Mouse (Mus musculus): Measurements from ENCODE around the gene S1pr2. TPM values are rescaled to one million over a fixed set of nuclear protein-coding genes. Genes with fewer than 3 reads are reported as not detected.

The S1pr2 gene
- 34.0 and 36.2 TPM in 2 replicates for polyA plus RNA-seq (2011; ENCODE audit: insufficient read length, low read depth, missing spikeins)

DNA sequence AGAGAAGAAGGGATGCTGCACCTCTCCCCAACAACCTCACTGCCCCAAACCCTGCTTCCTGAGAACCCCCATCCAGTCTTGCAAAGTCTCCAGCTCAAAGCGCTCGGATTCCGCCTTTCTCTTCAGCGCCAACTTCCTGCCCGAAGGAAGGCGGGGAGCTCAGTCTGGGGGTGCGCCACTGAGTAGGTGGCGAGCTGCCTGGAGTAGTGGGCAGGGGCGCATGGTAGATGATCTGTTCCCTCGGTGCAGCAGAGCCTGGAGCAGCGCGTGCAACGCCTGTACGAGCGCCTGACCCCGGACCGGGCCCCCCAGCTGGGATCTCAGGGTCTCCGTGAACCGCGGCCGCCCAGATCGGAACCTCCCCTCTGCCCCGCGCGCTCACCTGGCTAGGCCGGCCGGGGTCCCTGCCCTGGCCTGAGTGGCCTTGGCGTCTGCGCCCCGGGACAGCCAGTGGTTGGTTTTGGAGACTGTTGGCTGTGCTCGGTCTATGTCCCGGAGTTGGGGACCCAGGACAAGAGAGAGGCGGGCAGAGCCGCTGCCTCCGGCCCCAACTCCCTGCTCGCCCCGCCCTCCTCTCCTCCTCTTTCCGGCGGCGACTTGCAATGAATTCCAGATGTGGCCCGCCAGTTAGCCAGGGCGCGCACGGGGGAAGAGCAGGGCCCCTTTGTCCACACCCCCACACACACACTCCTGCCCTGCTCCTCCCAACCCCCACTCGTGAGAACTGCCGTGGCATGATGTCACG is at the start of gene S1pr2:
Gene S1pr2, minus strand, starts transcription at position 566 of the 745 bp plus-strand sequence.
- peak within 1 kb of the TSS; percentile 81 for H3K4me3 ChIP-seq (ENCODE audit: insufficient read depth, low read length)
- H3K4me1 ChIP-seq (ENCODE audit: control insufficient read depth, insufficient read depth, low read length), result peaks cover 12% of the 10 kb centered on the region
- TF ChIP-seq CTCF (IDR thresholded peaks at IDR 0.05; ENCODE audit: borderline replicate concordance, insufficient read depth, low read length), result no peak
- peak; percentile 91 for TF ChIP-seq POLR2A (IDR thresholded peaks at IDR 0.05; ENCODE audit: low read depth, low read length)
- H3K27ac ChIP-seq (ENCODE audit: insufficient read depth, low read length), result peak within 1 kb of the TSS; percentile 93

DNA sequence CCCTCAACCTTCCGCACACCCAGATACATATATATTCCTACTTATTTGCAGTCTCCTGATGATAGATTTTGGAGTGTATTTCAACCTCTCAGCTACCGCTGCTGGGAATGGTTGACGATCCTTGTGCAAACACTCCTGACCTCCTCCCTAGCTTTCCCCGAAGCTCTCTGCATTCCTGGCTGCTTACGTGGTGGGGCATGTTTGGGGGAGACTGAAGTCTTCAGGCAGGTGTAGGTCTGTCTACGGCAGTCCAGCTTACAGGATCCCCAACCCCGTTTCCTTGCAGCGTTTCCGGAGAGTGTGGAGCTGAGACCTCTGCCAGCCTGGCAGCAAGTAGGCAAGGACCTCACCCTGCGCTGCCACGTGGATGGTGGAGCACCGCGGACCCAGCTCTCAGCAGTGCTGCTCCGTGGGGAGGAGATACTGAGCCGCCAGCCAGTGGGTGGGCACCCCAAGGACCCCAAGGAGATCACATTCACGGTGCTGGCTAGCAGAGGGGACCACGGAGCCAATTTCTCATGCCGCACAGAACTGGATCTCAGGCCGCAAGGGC is 48.8 kb upstream of the S1pr2 start:
- Histone ChIP-seq H3K4me1 (ENCODE audit: control insufficient read depth, insufficient read depth, low read length) (no peaks in the 10 kb centered on the region), H3K4me3 (ENCODE audit: insufficient read depth, low read length) (no peak overlapping the region), H3K27ac (ENCODE audit: insufficient read depth, low read length) (no peak overlapping the region)
- no peak for TF ChIP-seq CTCF (IDR thresholded peaks at IDR 0.05; ENCODE audit: borderline replicate concordance, insufficient read depth, low read length)
- no peak for TF ChIP-seq POLR2A (IDR thresholded peaks at IDR 0.05; ENCODE audit: low read depth, low read length)

DNA sequence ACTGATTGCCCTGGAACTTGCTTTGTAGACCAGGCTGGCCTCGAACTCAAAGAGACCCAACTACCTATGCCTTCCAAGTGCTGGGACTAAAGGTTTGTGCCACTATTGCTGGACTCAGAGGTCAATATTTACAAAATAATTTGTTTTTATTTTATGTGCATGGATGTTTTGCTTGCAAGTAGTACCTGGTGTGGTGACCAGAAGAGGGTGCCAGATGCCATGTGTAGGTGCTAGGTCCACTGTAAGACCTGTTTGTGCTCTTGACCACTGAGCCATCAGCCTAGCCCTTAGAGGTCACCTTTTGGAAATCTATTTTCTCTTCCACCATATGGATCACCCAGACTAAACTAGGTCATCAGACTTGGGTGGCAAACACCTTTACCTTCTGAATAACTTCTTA is 46.1 kb upstream of the S1pr2 start:
- H3K27ac ChIP-seq (ENCODE audit: insufficient read depth, low read length), result no peak overlapping the region
- H3K4me1 ChIP-seq (ENCODE audit: control insufficient read depth, insufficient read depth, low read length), result no peaks in the 10 kb centered on the region
- TF ChIP-seq POLR2A (IDR thresholded peaks at IDR 0.05; ENCODE audit: low read depth, low read length) (no peak), CTCF (IDR thresholded peaks at IDR 0.05; ENCODE audit: borderline replicate concordance, insufficient read depth, low read length) (no peak; the same call in 1 of the 2 replicates)
- no peak overlapping the region for H3K4me3 ChIP-seq (ENCODE audit: insufficient read depth, low read length)

DNA sequence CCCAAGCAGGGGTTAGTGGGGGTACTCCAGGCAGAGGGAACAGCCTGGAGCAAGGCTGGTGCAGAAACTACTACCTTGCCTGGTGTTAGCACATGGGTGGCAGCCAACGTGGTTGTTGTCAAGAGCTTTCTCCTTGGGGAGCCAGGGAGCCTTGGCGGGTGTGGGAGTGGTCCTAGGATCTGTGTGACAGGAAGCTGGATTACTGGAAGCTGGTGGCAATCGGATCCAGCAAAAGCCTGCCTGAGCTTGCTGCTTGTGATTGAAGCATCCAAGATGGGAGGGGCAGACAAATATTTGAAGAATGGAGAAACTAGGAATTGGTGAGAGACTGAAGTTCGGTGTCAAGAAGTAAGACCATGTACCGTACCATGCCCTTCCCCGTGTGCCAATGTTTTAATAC is 45.7 kb upstream of the S1pr2 start:
- no peaks in the 10 kb centered on the region for H3K4me1 ChIP-seq (ENCODE audit: control insufficient read depth, insufficient read depth, low read length)
- no peak for TF ChIP-seq CTCF (IDR thresholded peaks at IDR 0.05; ENCODE audit: borderline replicate concordance, insufficient read depth, low read length)
- TF ChIP-seq POLR2A (IDR thresholded peaks at IDR 0.05; ENCODE audit: low read depth, low read length), result no peak
- H3K4me3 ChIP-seq (ENCODE audit: insufficient read depth, low read length), result no peak overlapping the region
- H3K27ac ChIP-seq (ENCODE audit: insufficient read depth, low read length), result no peak overlapping the region

DNA sequence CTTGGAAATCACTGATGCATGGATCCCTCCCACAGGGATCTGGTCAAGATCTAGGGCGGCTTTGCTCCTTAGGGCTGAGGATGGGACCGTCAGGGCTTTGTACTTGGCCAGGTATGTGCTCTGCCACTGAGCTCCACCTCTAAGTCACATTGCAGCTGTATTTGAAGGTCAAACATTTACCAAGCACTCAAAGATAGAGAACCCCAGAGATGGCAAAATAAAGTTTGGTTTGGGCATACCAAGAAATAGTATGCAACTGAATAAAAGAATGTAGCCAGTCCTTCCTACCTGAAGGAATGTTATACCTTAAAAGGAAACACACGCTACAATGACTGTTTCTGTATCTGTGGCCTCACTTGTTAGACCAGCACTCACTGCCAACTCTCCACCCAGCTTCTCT is 44.8 kb upstream of the S1pr2 start:
- no peak overlapping the region for H3K27ac ChIP-seq (ENCODE audit: insufficient read depth, low read length)
- TF ChIP-seq POLR2A (IDR thresholded peaks at IDR 0.05; ENCODE audit: low read depth, low read length) (no peak), CTCF (IDR thresholded peaks at IDR 0.05; ENCODE audit: borderline replicate concordance, insufficient read depth, low read length) (no peak)
- no peak overlapping the region for H3K4me3 ChIP-seq (ENCODE audit: insufficient read depth, low read length)
- H3K4me1 ChIP-seq (ENCODE audit: control insufficient read depth, insufficient read depth, low read length), result no peaks in the 10 kb centered on the region

DNA sequence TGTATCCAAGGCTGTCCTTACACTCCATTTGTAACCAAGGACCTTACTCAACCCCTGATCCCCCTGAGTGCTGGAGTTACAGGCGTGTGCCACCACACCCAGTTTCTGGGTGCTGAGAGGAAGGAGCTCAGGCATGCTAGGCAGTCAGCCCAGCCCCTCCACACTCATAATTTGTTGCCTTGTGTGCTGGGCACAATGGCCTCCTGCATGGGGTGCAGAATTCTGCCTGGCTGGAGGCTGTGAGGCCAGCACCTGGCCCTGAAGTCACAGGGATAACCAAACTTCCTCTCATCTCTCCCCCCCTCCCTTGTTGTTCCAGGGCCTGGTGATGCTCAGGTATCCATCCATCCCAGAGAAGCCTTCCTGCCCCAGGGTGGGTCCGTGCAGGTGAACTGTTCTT is 42.0 kb upstream of the S1pr2 start:
- Histone ChIP-seq H3K4me3 (ENCODE audit: insufficient read depth, low read length) (no peak overlapping the region), H3K4me1 (ENCODE audit: control insufficient read depth, insufficient read depth, low read length) (no peaks in the 10 kb centered on the region), H3K27ac (ENCODE audit: insufficient read depth, low read length) (no peak overlapping the region)
- TF ChIP-seq CTCF (IDR thresholded peaks at IDR 0.05; ENCODE audit: borderline replicate concordance, insufficient read depth, low read length) (no peak), POLR2A (IDR thresholded peaks at IDR 0.05; ENCODE audit: low read depth, low read length) (no peak)

DNA sequence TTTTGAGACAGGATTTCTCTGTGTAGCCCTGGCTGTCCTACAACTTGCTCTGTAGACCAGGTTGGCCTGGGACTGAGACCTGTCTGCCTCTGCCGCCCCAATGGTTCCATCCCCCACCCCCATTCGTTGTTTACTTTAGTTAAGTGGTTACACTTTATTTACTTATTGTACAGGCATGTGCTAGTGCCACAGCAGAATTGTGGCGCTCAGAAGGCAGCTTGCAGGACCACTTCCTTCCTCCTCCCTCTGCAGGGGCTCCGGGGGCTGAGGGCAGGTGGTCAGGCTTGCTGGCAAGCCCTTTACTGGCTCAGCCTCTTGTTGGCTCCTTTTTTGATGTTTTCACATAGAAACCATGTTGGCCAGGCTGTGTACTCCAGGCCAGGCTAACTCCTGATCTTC is 40.6 kb upstream of the S1pr2 start:
- no peak overlapping the region for H3K4me3 ChIP-seq (ENCODE audit: insufficient read depth, low read length)
- no peaks in the 10 kb centered on the region for H3K4me1 ChIP-seq (ENCODE audit: control insufficient read depth, insufficient read depth, low read length)
- H3K27ac ChIP-seq (ENCODE audit: insufficient read depth, low read length), result no peak overlapping the region
- no peak for TF ChIP-seq POLR2A (IDR thresholded peaks at IDR 0.05; ENCODE audit: low read depth, low read length)

DNA sequence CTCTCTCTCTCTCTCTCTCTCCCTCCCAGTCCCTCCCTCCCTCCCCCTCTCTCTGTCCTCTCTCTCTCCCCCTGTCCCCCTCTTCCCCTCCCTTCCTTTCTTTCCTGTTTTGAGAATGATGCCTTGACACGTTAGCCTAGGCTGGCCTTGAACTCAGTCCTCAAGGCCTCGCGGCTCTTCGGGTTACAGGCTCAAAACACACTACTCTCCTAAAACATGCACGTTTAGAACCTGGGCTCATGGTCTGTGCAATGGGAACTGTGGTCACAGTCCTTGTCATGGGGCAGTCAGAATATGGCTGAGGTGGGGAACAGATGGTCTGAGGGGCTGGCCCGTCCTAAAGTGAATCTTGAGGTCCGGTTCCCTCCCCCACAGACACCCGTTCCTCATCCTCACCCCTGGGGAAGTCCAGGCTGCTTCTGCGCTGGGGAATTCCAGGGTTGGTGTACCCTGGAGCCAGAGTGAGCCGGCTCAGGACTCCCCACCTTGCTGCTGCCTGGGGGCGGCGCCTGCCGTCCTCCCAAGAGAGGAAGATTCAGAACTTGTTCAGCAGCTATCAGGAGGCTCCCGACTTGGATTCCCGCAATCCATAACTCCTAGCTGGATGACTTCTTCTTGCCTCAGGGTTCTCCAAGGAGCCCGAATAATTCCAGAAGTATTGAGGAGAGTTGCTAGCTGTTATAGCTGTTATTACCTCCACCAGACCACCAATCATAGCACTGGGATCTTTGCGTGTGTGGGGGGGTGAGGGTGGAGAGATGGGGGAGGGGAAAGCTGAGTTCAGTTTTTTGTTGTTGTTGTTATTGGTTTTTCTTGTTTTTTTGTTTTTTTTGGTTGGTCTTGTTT is 40.0 kb upstream of the S1pr2 start:
- no peaks in the 10 kb centered on the region for H3K4me1 ChIP-seq (ENCODE audit: control insufficient read depth, insufficient read depth, low read length)
- no peak for TF ChIP-seq POLR2A (IDR thresholded peaks at IDR 0.05; ENCODE audit: low read depth, low read length)
- no peak for TF ChIP-seq CTCF (IDR thresholded peaks at IDR 0.05; ENCODE audit: borderline replicate concordance, insufficient read depth, low read length)
- H3K4me3 ChIP-seq (ENCODE audit: insufficient read depth, low read length), result 0 out of 2 replicates have a peak overlapping the region, but pooled peaks have one; percentile 9
- no peak overlapping the region for H3K27ac ChIP-seq (ENCODE audit: insufficient read depth, low read length)

DNA sequence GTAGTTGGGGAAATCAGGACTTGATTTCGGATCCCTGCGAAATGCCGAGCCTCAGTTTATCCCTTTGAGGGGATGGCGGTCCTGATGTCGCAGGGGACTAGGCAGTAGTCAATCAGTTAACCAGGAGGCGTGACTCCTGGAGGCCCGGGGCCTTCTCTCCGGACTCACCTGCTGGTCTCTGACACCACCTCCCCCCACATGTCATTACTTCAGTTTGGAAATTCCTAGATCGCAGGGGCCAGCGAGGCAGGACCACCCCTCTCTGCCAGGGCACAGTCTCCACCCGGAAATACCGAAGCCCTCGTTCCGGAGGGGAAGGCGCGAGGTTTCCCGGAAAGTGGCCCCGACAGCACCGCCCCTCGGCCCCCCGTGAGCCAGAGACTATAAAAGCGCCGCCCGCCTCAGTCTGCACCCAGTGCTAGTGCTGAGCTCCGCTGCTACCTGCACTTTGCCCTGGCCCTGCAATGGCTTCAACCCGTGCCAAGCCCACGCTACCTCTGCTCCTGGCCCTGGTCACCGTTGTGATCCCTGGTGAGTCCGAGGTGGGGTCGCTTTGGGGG is 39.1 kb upstream of the S1pr2 start, which contains the start of gene Icam1:
Gene Icam1, plus strand, starts transcription at position 415 of the 560 bp plus-strand sequence.
- H3K4me3 ChIP-seq (ENCODE audit: insufficient read depth, low read length), result peak within 1 kb of the TSS; percentile 9; the same call in 1 of the 2 replicates
- TF ChIP-seq POLR2A (IDR thresholded peaks at IDR 0.05; ENCODE audit: low read depth, low read length) (peak; percentile 88), CTCF (IDR thresholded peaks at IDR 0.05; ENCODE audit: borderline replicate concordance, insufficient read depth, low read length) (no peak)
- H3K27ac ChIP-seq (ENCODE audit: insufficient read depth, low read length), result no peak within 1 kb of the TSS
- no peaks in the 10 kb centered on the region for H3K4me1 ChIP-seq (ENCODE audit: control insufficient read depth, insufficient read depth, low read length)
